Mouse (Mus musculus) hematopoietic stem cell, adult 5-6 weeks (primary cell): ENCODE measurements around the gene Hs3st1. TPM values are rescaled to one million over a fixed set of nuclear protein-coding genes. Genes with fewer than 3 reads are reported as not detected.
A peak's percentile ranks its signal among the peaks of the same experiment; 100 is the strongest.
"Not testable (repeated sequence)": the region's sequence is repeated elsewhere in the genome, so short reads cannot be mapped to it uniquely, and the experiment has no call there.

Experiments
- ATAC-seq, 2 experiments: fragments of 125-278 bp in 1 of 2; replicated peaks in 1 of 2; 2 replicates each; pipeline ENCODE4 v1.8.0; 2016 to 2017; ENCODE audit warnings: inconsistent platforms in 2 of 2, mild to moderate bottlenecking in 2 of 2, moderate number of reproducible peaks in 2 of 2, low read depth in 1 of 2, moderate TSS enrichment in 1 of 2; ENCODE audit not compliant: low FRiP score in 2 of 2, poor library complexity in 2 of 2, severe bottlenecking in 2 of 2, insufficient read depth in 1 of 2, low TSS enrichment in 1 of 2
- total RNA-seq: library from RNA; stranded (forward); fragments of 172-1452, 232-1000 nt; gene quantifications from 2 replicates; pipeline ENCODE4 v1.2.3, GENCODE M21; 2017

The Hs3st1 gene
- total RNA-seq = 0.88 and 2.3 TPM in 2 replicates

DNA sequence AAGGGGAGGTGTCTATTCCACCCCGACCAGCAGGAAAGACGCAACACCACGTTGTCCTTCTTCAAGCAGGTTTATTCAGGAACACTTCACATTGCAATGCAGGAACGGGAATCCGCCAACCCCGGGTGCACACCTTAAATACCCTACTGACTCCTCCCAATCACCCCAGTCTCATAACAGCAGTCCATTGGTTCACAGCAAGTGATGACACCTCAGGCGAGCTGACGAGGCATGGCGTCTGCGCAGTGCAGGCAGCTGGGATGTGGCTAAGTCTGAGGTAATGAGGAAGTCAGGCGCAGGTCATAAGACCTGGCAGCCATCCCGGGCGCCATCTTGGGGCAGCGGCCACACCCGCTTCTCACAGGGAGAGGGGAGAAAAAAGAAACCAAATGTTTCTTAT is at the start of gene Hs3st1:
TSS of gene Hs3st1 (minus strand) at position 101 of the 400 bp plus-strand sequence.
- not testable (repeated sequence) for ATAC-seq

DNA sequence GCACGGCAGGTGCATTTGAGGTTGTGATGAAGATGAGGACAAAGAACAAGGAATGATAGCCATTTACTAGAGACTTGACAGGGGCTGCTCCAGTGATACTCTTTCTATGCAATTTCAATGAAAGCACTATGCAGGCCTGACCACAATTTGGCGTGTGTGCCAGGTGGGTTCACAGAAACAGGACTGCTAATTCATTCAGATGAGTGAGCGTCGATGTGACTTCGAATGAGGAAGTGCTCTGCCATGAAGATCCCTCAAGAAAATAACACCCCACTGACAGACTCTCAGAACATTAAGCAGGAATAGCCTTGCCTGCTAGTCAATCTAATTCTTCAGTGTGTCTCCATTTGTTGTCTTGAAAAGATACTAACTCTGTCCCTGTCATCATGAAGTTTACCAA is 49.4 kb upstream of the Hs3st1 start:
- peak; percentile 86 to 93 for ATAC-seq

DNA sequence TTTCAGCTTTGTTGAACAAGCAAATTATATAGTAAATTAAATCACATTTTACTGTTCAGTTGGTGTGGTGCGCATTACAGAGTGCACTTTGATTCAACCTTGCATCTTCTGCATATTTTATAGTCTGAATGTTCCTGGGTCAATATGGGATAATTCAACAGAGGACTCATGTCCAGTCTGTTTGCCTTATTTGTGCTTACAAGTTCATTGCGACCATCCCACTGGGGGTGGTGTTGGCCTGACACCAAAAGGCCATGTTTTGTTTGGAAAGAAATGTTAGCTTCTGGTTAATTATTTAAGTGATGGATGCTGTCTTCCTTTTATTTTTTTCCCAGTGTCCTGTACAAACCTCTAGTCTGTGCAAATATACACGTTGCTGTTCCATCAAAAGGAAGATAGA is 48.7 kb upstream of the Hs3st1 start:
- no peak for ATAC-seq

DNA sequence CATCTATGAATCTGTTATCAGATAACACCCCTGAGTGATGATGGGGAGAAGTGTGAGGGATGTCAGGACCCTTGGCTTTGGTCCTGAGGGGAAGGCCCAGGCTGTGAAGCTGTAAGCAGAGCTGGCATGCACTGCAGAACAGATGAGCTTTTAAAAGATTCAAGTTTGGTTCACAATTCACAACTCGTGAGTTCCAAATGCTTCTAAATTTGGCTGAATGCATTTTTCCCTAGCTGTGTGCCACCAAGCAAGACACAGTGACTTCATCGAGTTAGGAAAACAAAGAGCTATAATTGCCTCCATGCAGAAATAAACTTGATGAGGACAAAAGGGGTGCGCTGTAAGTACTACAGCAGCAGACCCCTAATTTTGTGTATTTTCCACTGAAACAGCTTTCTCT is 48.2 kb upstream of the Hs3st1 start:
- ATAC-seq = no peak

DNA sequence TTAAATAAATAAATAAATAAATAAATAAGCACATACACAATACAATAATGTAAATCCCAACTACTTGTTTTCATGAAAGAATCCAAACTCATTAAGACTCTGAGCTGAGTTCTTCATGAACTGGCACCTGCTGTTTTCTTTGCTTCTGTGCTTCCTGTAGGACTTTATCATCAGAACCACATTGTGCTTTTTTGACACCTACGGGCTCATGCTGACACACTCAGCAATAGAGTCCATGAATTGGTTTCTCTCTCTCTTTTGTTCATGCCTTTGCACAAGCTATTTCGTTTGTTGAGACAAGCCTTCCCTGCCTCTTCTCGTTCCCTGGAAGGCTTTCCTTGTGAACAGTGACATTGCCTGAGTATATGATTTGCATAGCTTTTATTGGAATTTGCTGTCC is 46.8 kb upstream of the Hs3st1 start:
- ATAC-seq = peak; percentile 57 to 73

DNA sequence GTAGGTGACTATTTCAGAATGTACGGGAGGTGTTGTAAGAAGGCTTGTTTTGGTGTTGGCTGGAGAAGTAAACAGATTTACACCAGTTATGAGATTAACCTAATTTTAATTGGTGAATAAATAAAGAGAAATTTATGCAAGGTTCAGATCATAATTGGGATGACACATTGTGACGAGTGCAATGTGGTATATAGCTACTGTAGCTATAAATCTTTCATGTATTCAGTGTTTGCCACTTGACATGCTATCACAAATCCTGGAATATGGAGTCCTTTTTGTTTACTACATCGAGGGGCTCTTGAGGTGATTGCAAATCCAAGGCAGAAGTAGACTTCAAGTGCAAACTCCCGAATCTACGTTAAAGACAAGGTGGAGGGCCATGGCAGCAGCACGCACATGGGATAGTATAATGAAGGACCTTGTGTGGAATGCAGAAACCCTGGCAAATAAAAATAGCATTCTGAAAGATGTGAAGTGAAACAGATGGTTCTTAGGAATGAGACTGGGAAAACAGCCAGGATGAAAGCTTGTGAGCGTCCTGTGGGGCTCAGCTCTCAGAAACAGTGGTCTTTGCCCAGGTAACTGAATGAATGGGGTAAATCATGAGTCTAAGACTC is 21.9 kb upstream of the Hs3st1 start:
- ATAC-seq = no peak

DNA sequence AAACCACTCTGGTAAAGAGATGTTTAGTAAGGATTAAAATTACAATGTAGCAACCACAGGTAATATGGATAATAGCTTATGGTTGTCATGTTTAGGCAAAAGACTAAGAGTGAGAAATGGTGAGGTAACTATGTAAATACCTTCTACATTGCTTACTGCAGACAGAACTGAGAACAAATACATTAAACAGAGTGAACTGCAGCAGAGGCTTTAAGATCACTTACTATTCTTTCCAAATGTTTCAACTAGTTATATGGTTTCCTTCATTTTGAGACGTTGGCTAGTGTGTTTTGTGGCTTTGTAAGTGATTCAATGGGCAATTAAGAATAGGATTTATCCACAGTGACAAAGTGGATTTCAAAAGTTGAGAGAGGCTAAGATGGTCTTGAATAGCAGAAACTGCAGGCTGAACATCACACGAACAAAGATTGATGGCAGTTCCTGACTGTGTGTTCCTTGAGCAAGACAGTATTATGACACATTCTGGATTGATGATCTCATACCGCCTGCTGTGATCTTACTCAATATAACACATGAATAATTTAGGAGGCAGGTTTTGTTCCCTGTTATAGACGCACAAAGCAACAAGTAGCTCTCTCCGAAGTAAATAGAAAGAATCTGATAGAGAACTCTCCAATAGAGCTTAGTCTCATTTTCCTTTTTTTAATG is 16.5 kb upstream of the Hs3st1 start:
- ATAC-seq = no peak

DNA sequence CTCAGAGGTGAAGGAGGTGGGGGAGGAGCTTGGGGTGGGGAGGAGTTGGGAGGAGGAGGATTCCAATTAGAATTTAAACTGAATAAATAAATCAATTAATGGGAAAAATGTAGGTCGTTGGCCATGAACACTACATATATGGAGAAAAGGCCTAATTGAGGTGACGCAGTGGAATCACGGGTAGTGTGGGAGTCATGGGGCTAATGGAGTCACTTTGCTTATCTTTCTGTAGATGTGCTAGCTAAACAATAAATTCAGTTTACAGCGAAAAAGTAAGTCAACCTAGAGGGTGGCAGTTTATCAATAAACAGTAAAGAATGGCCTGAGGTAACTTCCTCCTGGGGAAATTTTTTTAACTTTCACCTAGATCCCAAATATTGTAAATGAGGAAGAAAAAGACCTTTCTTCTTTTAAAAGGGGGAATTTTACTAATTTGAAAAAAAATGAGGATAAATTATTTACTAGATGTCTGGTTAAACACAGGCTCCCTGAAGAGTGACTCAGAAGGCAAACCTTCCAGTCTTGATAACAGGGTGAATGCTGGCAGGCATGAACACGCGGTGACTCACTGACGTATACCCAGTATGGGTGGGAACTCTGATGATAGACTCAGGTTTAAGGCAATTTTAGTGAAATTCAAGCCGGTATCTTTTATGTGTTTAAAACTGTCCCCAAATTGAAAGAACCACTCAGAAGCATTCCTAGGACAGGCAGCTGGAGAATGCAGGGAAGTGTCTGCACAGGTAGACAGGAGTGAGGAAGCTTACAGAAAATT is 6.6 kb upstream of the Hs3st1 start:
- ATAC-seq = no peak

DNA sequence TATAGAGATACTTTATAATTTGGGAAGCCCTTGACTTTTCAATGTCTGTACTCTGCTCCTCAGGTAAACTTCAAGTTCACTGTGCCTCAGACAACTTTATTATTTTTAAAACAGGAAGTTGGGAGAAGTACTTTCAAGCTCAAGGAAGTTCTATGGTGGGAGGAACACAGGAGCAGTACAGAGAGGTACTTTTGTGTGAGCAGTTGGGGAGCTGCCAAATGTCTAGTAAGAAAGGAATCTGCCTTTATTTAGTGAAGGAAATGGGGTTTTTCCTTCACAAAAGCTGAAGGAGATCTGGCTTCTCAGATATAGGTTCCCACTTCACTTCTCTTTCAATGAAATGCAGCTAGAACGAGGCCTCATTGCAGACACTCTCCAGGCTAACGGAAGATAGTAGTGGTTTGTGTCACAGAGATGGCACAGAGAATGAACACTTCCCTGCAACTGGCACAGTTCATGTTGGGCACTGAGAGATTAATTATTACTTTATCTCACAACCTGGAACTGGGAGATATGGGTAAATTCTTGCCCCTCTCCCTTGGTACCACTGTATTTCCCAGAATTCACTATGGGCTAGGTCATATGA is 3.7 kb upstream of the Hs3st1 start:
- peak; percentile 53 to 79; a peak in 3 of 4 replicates for ATAC-seq

DNA sequence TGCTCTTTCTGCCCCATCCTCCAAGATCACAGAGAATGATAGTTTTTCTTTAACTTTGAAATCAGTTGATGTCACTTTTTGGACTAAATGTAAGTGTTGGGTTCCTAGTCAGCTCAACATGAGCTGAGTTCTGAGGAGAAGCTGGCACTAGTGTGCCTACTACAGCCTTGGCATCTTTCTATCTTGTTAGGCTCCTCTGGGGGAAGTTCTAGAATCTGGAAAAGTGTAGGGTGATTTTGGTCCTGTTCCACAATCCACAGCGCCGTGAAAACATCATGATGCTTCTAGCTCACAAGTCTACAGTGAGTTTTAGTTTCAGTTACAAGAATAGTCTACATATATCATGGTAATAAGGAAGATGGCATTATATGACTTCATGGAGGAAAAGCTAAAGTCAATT is 18.4 kb downstream of the Hs3st1 start:
- no peak for ATAC-seq

DNA sequence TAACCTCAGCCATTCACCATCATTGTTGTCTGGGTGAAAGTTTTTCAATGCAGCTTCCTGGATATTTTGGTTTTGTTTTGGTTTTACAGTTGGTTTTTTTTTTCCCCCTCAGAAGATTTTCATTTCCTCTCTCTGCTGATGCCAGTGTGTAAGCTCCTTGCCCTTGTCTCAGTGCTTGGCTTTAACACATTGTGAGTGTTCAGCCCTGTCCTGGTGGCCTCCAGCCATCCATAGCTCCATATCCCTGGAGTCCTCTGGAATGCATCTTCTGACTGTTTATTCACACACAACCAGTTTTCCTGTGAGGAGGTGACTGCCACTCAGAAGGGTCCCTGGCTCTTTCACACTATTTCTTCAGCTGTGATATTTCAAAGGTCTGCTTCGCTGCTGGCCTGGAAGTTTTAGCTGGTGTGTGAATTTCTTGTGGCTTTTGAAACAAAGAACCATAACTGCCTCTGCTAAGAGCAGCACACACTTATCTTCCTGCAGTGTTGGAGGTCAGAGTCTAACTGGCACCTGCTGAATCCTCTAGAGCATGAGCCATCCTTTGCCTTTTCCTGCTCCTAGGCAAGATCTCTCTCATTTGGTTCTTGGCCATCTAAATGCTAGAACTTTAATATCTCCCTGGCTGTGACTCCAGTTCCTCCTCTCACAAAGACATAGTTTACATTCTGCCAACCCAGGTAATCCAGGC is 21.4 kb downstream of the Hs3st1 start:
- ATAC-seq = peak; percentile 35 to 51; a peak in 2 of 4 replicates

DNA sequence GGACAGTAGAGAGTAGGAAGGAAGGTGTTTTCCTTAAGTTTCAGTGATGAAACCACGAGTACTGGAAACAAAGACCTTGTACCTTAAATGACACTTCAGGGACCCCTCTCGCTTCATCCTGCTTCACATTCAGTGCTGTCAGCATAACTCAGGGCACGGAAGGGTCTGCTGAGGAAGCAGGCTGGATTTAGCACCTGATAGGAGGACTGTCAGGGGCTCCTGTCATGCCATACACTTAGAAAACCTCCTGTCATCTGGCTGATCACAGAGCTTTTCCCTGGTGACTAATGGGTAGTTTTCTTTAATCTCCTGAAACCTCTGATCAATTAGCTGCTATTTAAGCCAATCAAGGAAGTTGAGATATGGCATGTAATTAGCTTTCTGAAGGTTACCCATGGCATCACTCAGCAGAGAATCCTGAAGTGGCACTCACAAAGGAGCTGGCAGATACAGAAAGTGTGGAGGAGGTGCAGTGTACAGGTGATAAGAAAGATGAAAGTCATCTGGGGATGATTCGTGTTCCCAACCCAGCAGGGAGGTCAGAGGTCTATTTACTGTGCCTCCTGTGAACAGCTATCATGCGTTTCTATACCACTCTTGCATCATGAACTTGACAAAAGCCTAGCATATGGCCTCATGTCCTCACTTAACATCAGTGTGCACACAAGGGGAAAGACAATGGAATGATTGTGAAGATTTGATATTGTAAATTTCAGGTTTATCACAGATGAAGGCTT is 22.1 kb downstream of the Hs3st1 start:
- no peak for ATAC-seq

DNA sequence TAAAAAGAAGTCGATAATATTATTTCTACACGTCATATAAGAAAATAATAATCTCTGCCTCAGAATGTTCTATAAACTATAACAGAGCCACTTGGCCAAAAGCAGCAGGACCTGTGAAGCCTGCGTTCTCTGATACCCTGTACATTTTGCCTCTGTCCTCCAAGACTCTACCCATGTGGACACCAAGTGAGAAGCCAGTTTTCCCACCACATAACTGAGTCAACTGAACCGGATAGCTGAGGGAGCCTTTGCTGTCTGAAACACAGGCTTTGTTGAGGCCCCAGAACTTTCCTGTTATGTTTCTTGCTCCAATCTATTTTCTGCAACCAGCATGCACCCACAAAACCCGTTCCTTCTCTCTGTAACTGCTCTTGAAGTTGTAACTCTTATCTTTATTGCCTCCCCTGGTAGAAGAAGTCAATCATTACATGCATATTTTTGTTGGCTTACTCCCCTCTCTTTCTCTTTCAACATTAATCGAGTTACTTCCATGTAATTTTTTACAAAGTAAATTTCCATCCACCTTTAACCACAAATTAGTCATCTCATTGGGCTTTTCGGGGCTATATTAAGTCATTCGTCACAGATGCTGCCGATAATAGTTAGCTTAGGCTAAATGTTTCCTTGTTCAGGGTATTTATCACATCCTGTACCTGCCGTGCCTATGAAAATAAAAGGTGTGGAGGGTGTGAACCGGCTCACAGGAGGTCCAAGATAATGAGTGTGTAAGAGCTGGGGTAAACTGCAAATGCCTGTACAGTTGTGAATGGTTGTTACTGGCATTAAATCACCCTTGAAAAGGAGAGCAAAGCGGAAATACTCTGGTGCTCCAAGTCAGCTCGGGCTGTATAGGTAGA is 39.4 kb downstream of the Hs3st1 start:
- peak; percentile 59 to 65 for ATAC-seq

DNA sequence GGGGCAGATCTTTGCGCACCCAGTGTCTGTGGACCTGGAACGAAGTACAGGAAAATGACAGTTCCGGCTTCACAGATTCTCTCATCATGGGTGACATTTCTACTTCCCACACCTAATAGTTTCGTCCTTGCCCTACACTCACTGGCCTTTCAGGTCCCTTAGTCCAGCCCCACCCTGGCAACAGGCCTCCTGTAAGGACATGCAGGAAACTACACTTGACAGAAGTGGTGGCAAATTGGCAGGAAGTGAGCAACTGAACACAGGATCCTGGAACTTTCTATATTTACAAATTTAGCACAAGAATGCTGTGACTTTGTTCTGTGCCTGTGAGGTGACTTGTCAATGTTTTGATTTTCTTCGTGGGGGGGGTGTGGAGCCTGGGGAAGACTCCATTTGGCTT is 40.1 kb downstream of the Hs3st1 start:
- ATAC-seq = peak in 1 of 2 experiments; percentile 41; a peak in 1 of 4 replicates

DNA sequence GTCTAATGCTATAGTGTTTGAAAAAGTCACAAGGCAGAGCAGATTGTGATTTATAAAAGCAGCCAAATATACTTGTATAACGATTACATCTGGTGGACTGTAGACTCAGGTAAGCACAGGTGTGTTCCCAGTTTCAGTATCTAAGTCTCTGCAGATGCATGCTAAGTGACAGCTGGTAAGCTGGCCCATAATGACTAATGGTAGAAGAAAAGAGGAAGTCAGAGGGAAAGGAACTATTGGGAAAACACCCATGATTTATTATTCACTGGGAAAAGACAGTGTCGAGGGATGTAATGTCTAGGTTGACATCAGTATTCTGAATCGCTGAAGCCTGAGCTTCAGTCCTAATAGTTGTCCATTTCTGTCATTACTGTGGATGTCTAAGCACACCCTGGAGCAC is 49.7 kb downstream of the Hs3st1 start:
- no peak for ATAC-seq

DNA sequence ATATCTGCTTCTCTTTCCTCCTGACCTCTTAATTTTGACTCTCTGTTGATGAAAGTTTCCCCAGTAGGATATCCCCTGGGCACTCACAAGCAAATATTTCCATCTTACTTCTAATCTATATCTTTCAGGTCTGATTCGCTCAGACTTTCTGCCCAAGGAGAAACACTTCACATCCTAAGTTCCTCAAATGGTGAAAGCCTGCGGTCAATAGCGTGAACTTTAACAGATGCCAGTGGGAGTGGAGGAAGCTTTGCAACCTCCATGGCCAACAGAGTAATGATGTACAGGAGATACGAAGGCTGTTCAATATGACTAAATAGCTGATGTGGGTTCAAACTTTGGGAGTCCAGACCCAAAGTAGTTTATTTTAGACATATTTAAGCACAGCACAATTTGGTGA is 94.4 kb downstream of the Hs3st1 start:
- ATAC-seq = peak; percentile 69 to 73
